Mouse (Mus musculus) stomach, embryonic 16.5 days (tissue): ENCODE measurements at regions not wholly inside any gene's neighbourhood (a gene's known extent, or its start where the extent isn't known, plus 50 kb on each side); places are given as distances from the start of the nearest gene placed in this dataset.

Experiments
- ATAC-seq: fragments of 200-750 bp; cut with Nextera tagmentation; 2 replicates; pipeline ENCODE4 v1.8.0; 2017; ENCODE audit warnings: moderate number of reproducible peaks, moderate TSS enrichment; ENCODE audit not compliant: insufficient read depth, low FRiP score
- H3K27ac ChIP-seq: fragments of 300-500 bp; sonication (generic); 2 replicates; pipeline ENCODE4 v1.5.1; 2014; ENCODE audit warnings: low read length
- H3K27me3 ChIP-seq: fragments of 300-500 bp; sonication (generic); 2 replicates; pipeline ENCODE4 v1.6.1; 2014; ENCODE audit warnings: low read length, control low read depth, mixed read lengths; ENCODE audit not compliant: control insufficient read depth, insufficient read depth
- H3K36me3 ChIP-seq: fragments of 300-500 bp; sonication (generic); 2 replicates; pipeline ENCODE4 v1.6.1; 2014; ENCODE audit warnings: low read length; ENCODE audit not compliant: control insufficient read depth, insufficient read depth
- H3K4me1 ChIP-seq: fragments of 300-500 bp; sonication (generic); 2 replicates; pipeline ENCODE4 v1.6.1; 2014; ENCODE audit warnings: low read length, control low read depth, mixed read lengths; ENCODE audit not compliant: control insufficient read depth, insufficient read depth
- H3K4me2 ChIP-seq: fragments of 300-500 bp; sonication (generic); 2 replicates; pipeline ENCODE4 v1.6.1; 2014; ENCODE audit warnings: low read depth, low read length, mixed read lengths
- H3K4me3 ChIP-seq: fragments of 300-500 bp; sonication (generic); replicated peaks from 2 replicates; pipeline ENCODE4 v1.5.1; 2014; ENCODE audit warnings: mild to moderate bottlenecking, low read length
- H3K9ac ChIP-seq: fragments of 300-500 bp; sonication (generic); 2 replicates; pipeline ENCODE4 v1.6.1; 2014; ENCODE audit warnings: low read length
- H3K9me3 ChIP-seq: fragments of 300-500 bp; sonication (generic); replicated peaks from 2 replicates; pipeline ENCODE4 v1.6.1; 2016; ENCODE audit warnings: low read length, control low read depth; ENCODE audit not compliant: control insufficient read depth
- WGBS: fragments of 180-500 bp; shearing (Covaris S2); extraction: QIAGEN DNeasy Blood & Tissue Kit; methylation state at CpG from one replicate; pipeline ENCODE4 v1.1.7; 2014; 5-methylcytosine and 5-hydroxymethylcytosine counted together

- 62% methylated on average over 11 of the region's 11 CpGs for WGBS
- no peak overlapping the region for H3K4me2 ChIP-seq
- ATAC-seq: no peak
These were observed 289.5 kb upstream of the Atp11b start for GRCm38 (mm10) chr3:35464212-35464911.

GRCm38 (mm10) chr3:35465956-35466355 lies 287.9 kb upstream of the Atp11b start:
- Histone ChIP-seq H3K27ac (no peak overlapping the region), H3K36me3 (no peaks in the 10 kb centered on the region), H3K27me3 (no peaks in the 10 kb centered on the region), H3K9me3 (no peaks in the 10 kb centered on the region), H3K4me1 (no peaks in the 10 kb centered on the region), H3K4me2 (no peak overlapping the region), H3K9ac (no peak overlapping the region), H3K4me3 (no peak overlapping the region)
- ATAC-seq: no peak
- WGBS: 60% methylated on average over 3 of the region's 3 CpGs

More at GRCm38 (mm10) chr3:35464212-35464911, 289.5 kb upstream of the Atp11b start:
- Histone ChIP-seq H3K4me3 (no peak overlapping the region), H3K27ac (peak overlapping the region; percentile 8; the same call in 1 of the 2 replicates), H3K4me1 (no peaks in the 10 kb centered on the region), H3K9me3 (no peaks in the 10 kb centered on the region), H3K9ac (no peak overlapping the region), H3K27me3 (no peaks in the 10 kb centered on the region), H3K36me3 (no peaks in the 10 kb centered on the region)

GRCm38 (mm10) chr3:35473351-35473750 lies 280.6 kb upstream of the Atp11b start:
- 85% methylated on average over 7 of the region's 7 CpGs for WGBS
- Histone ChIP-seq H3K9ac (no peak overlapping the region), H3K4me3 (no peak overlapping the region), H3K36me3 (no peaks in the 10 kb centered on the region), H3K27me3 (no peaks in the 10 kb centered on the region), H3K9me3 (no peaks in the 10 kb centered on the region), H3K4me2 (no peak overlapping the region), H3K4me1 (no peaks in the 10 kb centered on the region), H3K27ac (no peak overlapping the region)
- no peak for ATAC-seq

- no peaks in the 10 kb centered on the region for H3K27me3 ChIP-seq
- ATAC-seq: no peak
- H3K4me2 ChIP-seq: no peak overlapping the region
- 34% methylated on average over 6 of the region's 6 CpGs for WGBS
- no peak overlapping the region for H3K9ac ChIP-seq
- no peak overlapping the region for H3K4me3 ChIP-seq
- H3K9me3 ChIP-seq: no peaks in the 10 kb centered on the region
- no peak overlapping the region for H3K27ac ChIP-seq
- no peaks in the 10 kb centered on the region for H3K36me3 ChIP-seq
- no peaks in the 10 kb centered on the region for H3K4me1 ChIP-seq
These were observed 279.5 kb upstream of the Atp11b start for GRCm38 (mm10) chr3:35474361-35474760.

- no peak for ATAC-seq
- WGBS: 68% methylated on average over 7 of the region's 7 CpGs
These were observed 278.6 kb upstream of the Atp11b start for GRCm38 (mm10) chr3:35475326-35475725.

GRCm38 (mm10) chr3:35480714-35481695 lies 272.9 kb upstream of the Atp11b start:
- 69% methylated on average over 18 of the region's 18 CpGs for WGBS
- ATAC-seq: no peak
- no peak overlapping the region for H3K4me3 ChIP-seq
- H3K27ac ChIP-seq: no peak overlapping the region
- H3K9ac ChIP-seq: no peak overlapping the region
- no peaks in the 10 kb centered on the region; the same call in 1 of the 2 replicates for H3K27me3 ChIP-seq
- no peaks in the 10 kb centered on the region for H3K9me3 ChIP-seq
- H3K36me3 ChIP-seq: no peaks in the 10 kb centered on the region
- no peaks in the 10 kb centered on the region for H3K4me1 ChIP-seq
- H3K4me2 ChIP-seq: no peak overlapping the region

More at GRCm38 (mm10) chr3:35475326-35475725, 278.6 kb upstream of the Atp11b start:
- Histone ChIP-seq H3K9ac (no peak overlapping the region), H3K36me3 (no peaks in the 10 kb centered on the region), H3K4me1 (no peaks in the 10 kb centered on the region), H3K4me2 (no peak overlapping the region), H3K4me3 (no peak overlapping the region), H3K27ac (0 out of 2 replicates have a peak overlapping the region, but pooled peaks have one; percentile 3), H3K27me3 (no peaks in the 10 kb centered on the region), H3K9me3 (no peaks in the 10 kb centered on the region)

- H3K27ac ChIP-seq: no peak overlapping the region
- H3K9me3 ChIP-seq: no peaks in the 10 kb centered on the region
- H3K36me3 ChIP-seq: no peaks in the 10 kb centered on the region
- H3K4me2 ChIP-seq: peak overlapping the region; percentile 31; the same call in 1 of the 2 replicates
- H3K9ac ChIP-seq: no peak overlapping the region
- no peaks in the 10 kb centered on the region for H3K4me1 ChIP-seq
- ATAC-seq: no peak
- H3K4me3 ChIP-seq: no peak overlapping the region
- H3K27me3 ChIP-seq: no peaks in the 10 kb centered on the region; the same call in 1 of the 2 replicates
- 41% methylated on average over 11 of the region's 11 CpGs for WGBS
These were observed 272.1 kb upstream of the Atp11b start for GRCm38 (mm10) chr3:35481841-35482240.

GRCm38 (mm10) chr3:35482296-35482695 lies 271.6 kb upstream of the Atp11b start:
- no peak overlapping the region for H3K27ac ChIP-seq
- WGBS: 6% methylated on average over 6 of the region's 6 CpGs
- H3K9me3 ChIP-seq: no peaks in the 10 kb centered on the region
- H3K4me1 ChIP-seq: no peaks in the 10 kb centered on the region
- H3K4me3 ChIP-seq: no peak overlapping the region
- H3K27me3 ChIP-seq: no peaks in the 10 kb centered on the region; the same call in 1 of the 2 replicates
- H3K4me2 ChIP-seq: peak overlapping the region; percentile 31; the same call in 1 of the 2 replicates
- no peaks in the 10 kb centered on the region for H3K36me3 ChIP-seq
- H3K9ac ChIP-seq: no peak overlapping the region
- no peak for ATAC-seq

GRCm38 (mm10) chr3:35482759-35483158 lies 271.1 kb upstream of the Atp11b start:
- no peak for ATAC-seq

More at GRCm38 (mm10) chr3:35482759-35483158, 271.1 kb upstream of the Atp11b start:
- Histone ChIP-seq H3K36me3 (no peaks in the 10 kb centered on the region), H3K4me1 (no peaks in the 10 kb centered on the region), H3K27ac (no peak overlapping the region), H3K27me3 (no peaks in the 10 kb centered on the region; the same call in 1 of the 2 replicates), H3K4me2 (no peak overlapping the region), H3K9me3 (no peaks in the 10 kb centered on the region), H3K9ac (no peak overlapping the region), H3K4me3 (no peak overlapping the region)
- WGBS: 78% methylated on average over 10 of the region's 10 CpGs
